ENCODE assay signal across 8 mouse cellular contexts in genomic region chr13:48869950-48870770, GRCm38 (mm10). TPM values are rescaled to one million over a fixed set of nuclear protein-coding genes. Genes with fewer than 3 reads are reported as not detected.
DNase-seq lines count a peak whose midpoint lies in the region; ATAC-seq lines count a peak whose summit lies in the region.

No protein-coding gene starts in this region.

- no peaks in the 10 kb centered on the region for H3K9me3 ChIP-seq in intestine, embryonic 14.5 days (ENCODE audit: control insufficient read depth, low read length)

- H3K27ac ChIP-seq in intestine, embryonic 14.5 days (ENCODE audit: low read depth): peak overlapping the region; percentile 93

- peak overlapping the region; percentile 77 for H3K4me3 ChIP-seq in intestine, embryonic 14.5 days (ENCODE audit: low read depth, low read length)

- peak; percentile 47 for DNase-seq in right cerebral cortex, postnatal 4 days
- DNase-seq in right cerebral cortex, adult 2 months (ENCODE audit: low spot score in 2 of 2): no peak
- peak; percentile 61 for DNase-seq in cerebellum, adult 9-10 months
- peak; percentile 51 for DNase-seq in gastrocnemius, postnatal 25 days
- DNase-seq in intestine, embryonic 14.5 days (ENCODE audit: low spot score): peak; percentile 79
- DNase-seq in lung, postnatal 14 days: peak; percentile 46
- peak; percentile 50 for DNase-seq in retina, postnatal 1 day
- DNase-seq in frontal cortex, postnatal 14 days (ENCODE audit: low spot score in 2 of 2): no peak

- ATAC-seq in intestine, embryonic 14.5 days (replicated peaks; ENCODE audit: low FRiP score, low TSS enrichment, low read depth): peak; percentile 40

- H3K27me3 ChIP-seq in intestine, embryonic 14.5 days (replicated peaks; ENCODE audit: control insufficient read depth, insufficient read depth, low read length): no peaks in the 10 kb centered on the region

- H3K36me3 ChIP-seq in intestine, embryonic 14.5 days (ENCODE audit: control insufficient read depth, insufficient read depth, low read length): no peaks in the 10 kb centered on the region; the same call in 1 of the 2 replicates

- under 1% methylated on average over 86 of the region's 102 CpGs for WGBS in intestine, embryonic 14.5 days

- peaks cover 38% of the 10 kb centered on the region for H3K4me1 ChIP-seq in intestine, embryonic 14.5 days (replicated peaks; ENCODE audit: control insufficient read depth, insufficient read depth, low read length)

- H3K4me2 ChIP-seq in intestine, embryonic 14.5 days (ENCODE audit: low read length): peak overlapping the region; percentile 77

- peak overlapping the region; percentile 97 for H3K9ac ChIP-seq in intestine, embryonic 14.5 days (ENCODE audit: low read length)

RNA-seq across cellular contexts. Expression of gene Phf2, which starts 0.8 kb away (rescaled TPM):
- 10 to 100 TPM; 22.7 to 26.8 TPM for total RNA-seq in gastrocnemius, postnatal 25 days (2021)
- 9.9 TPM in 2 replicates for polyA plus RNA-seq in intestine, embryonic 14.5 days (2014; fragmentation: Nextera tagmentation; extraction: Ambion mirVana)

Comparison
In these comparisons a context has a peak if more than half of its experiments do, and no peak if none do; other contexts are left out.
1. DNase-seq: peak in right cerebral cortex, postnatal 4 days (single experiment), cerebellum, adult 9-10 months (single experiment), gastrocnemius, postnatal 25 days (single experiment), intestine, embryonic 14.5 days (single experiment), lung, postnatal 14 days (single experiment) and retina, postnatal 1 day (single experiment); none in right cerebral cortex, adult 2 months (0 of 2) and frontal cortex, postnatal 14 days (0 of 2).